Mouse (Mus musculus) intestine, embryonic 14.5 days (tissue): ENCODE measurements around the gene 1700013G24Rik. TPM values are rescaled to one million over a fixed set of nuclear protein-coding genes. Genes with fewer than 3 reads are reported as not detected.

Experiments
- ATAC-seq: fragments of 200-750 bp; cut with Nextera tagmentation; replicated peaks from 2 replicates; pipeline ENCODE4 v1.8.0; 2017; ENCODE audit warnings: low read depth, moderate number of reproducible peaks, moderate TSS enrichment, moderate library complexity; ENCODE audit not compliant: low FRiP score, low TSS enrichment
- DNase-seq: peaks from one replicate; pipeline ENCODE4 v3.0.0-alpha.2; 2018; ENCODE audit warnings: low spot score
- H3K27ac ChIP-seq: fragments of 300-500 bp; sonication (generic); 2 replicates; pipeline ENCODE4 v1.5.1; 2014; ENCODE audit warnings: low read depth, mild to moderate bottlenecking, control low read depth
- H3K27me3 ChIP-seq: fragments of 300-500 bp; sonication (generic); replicated peaks from 2 replicates; pipeline ENCODE4 v1.6.1; 2014; ENCODE audit warnings: low read length, control low read depth; ENCODE audit not compliant: control insufficient read depth, insufficient read depth
- H3K36me3 ChIP-seq: fragments of 300-500 bp; sonication (generic); 2 replicates; pipeline ENCODE4 v1.6.1; 2014; ENCODE audit warnings: low read length, control low read depth; ENCODE audit not compliant: control insufficient read depth, insufficient read depth
- H3K4me1 ChIP-seq: fragments of 300-500 bp; sonication (generic); replicated peaks from 2 replicates; pipeline ENCODE4 v1.6.1; 2014; ENCODE audit warnings: low read length, control low read depth, mixed read lengths; ENCODE audit not compliant: control insufficient read depth, insufficient read depth
- H3K4me2 ChIP-seq: fragments of 300-500 bp; sonication (generic); 2 replicates; pipeline ENCODE4 v1.6.1; 2014; ENCODE audit warnings: low read length
- H3K4me3 ChIP-seq: fragments of 300-500 bp; sonication (generic); 2 replicates; pipeline ENCODE4 v1.5.1; 2014; ENCODE audit warnings: low read depth, low read length, control low read depth, mixed read lengths
- H3K9ac ChIP-seq: fragments of 300-500 bp; sonication (generic); 2 replicates; pipeline ENCODE4 v1.6.1; 2014; ENCODE audit warnings: mild to moderate bottlenecking, low read length
- H3K9me3 ChIP-seq: fragments of 300-500 bp; sonication (generic); 2 replicates; pipeline ENCODE4 v1.6.1; 2016; ENCODE audit warnings: low read length, control low read depth; ENCODE audit not compliant: control insufficient read depth
- WGBS: fragments of 180-500 bp; shearing (Covaris S2); extraction: QIAGEN DNeasy Blood & Tissue Kit; methylation state at CpG from one replicate; pipeline ENCODE4 v1.1.7; 2014; 5-methylcytosine and 5-hydroxymethylcytosine counted together
- polyA plus RNA-seq: library from polyadenylated mRNA; unstranded; fragments of >200 nt; fragmentation: Nextera tagmentation; extraction: Ambion mirVana; gene quantifications from 2 replicates; pipeline ENCODE4 v1.2.1, GENCODE M21; 2014

Gene 1700013G24Rik
- polyA plus RNA-seq, 1 experiment from 2014 or later = not detected

DNA sequence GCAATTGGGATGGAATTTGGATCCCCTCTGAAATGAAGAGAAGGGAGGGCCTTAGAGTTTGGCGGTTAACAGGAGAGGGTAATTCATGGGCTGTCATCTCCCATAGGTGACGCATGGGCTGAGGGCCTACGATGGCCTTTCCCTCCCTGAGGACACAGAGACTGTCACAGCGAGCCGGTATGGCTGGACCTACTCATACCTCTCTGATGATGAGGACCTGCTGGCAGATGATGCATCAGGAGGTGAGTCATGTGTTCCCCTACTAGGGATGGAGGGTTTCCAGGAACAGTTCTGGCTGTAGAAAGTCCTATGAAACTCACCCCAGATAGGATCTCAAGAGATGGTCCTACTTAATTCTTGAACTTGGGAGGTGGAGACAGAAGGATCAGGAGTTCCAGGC is 47.9 kb downstream of the 1700013G24Rik start:
- WGBS = 92% methylated on average over 5 of the region's 5 CpGs

GRCm38 (mm10) chr4:137502183-137502582 is 49.1 kb downstream of the 1700013G24Rik start:
- DNase-seq (no peak), ATAC-seq (no peak)
- H3K4me3 ChIP-seq = no peak overlapping the region
- no peak overlapping the region for H3K27ac ChIP-seq
- 91% methylated on average over 10 of the region's 10 CpGs for WGBS
- H3K27me3 ChIP-seq = no peaks in the 10 kb centered on the region
- no peaks in the 10 kb centered on the region for H3K9me3 ChIP-seq
- H3K4me1 ChIP-seq = peaks cover 32% of the 10 kb centered on the region
- H3K9ac ChIP-seq = no peak overlapping the region
- H3K36me3 ChIP-seq = peaks cover 29% of the 10 kb centered on the region
- no peak overlapping the region for H3K4me2 ChIP-seq

More for the DNA sequence above, 47.9 kb downstream of the 1700013G24Rik start:
- H3K4me2 ChIP-seq = no peak overlapping the region
- DNase-seq = no peak
- H3K27me3 ChIP-seq = no peaks in the 10 kb centered on the region
- no peak overlapping the region for H3K27ac ChIP-seq
- no peak overlapping the region for H3K9ac ChIP-seq
- H3K36me3 ChIP-seq = peaks cover 29% of the 10 kb centered on the region
- no peak overlapping the region for H3K4me3 ChIP-seq
- no peaks in the 10 kb centered on the region for H3K9me3 ChIP-seq
- peaks cover 38% of the 10 kb centered on the region for H3K4me1 ChIP-seq
- no peak for ATAC-seq

DNA sequence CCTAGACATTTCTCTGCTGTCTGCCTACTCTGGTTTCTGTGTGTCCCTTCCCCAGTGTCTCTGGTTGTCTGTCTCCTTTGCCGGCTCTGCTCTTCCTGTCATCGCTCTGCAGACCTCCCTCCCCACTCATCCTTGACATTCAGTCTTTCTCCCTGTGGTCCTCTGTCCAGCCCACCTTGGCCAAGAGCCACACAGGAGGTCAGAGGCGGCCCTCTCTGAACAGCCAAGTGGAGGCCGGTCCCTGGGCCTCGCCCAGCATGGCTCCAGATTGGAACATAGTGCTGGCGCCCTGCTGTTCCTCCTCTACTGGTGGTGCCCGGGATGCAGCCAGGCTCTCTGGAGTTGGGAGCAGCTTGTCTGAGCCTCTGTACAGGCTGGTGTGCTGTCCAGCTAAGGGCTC is 49.7 kb downstream of the 1700013G24Rik start:
- H3K27me3 ChIP-seq = no peaks in the 10 kb centered on the region
- no peak overlapping the region for H3K4me2 ChIP-seq
- no peak overlapping the region for H3K4me3 ChIP-seq
- 86% methylated on average over 7 of the region's 7 CpGs for WGBS
- H3K9ac ChIP-seq = no peak overlapping the region
- H3K27ac ChIP-seq = no peak overlapping the region
- peaks cover 35% of the 10 kb centered on the region for H3K36me3 ChIP-seq
- DNase-seq = no peak
- no peak for ATAC-seq
- no peaks in the 10 kb centered on the region for H3K9me3 ChIP-seq
- peaks cover 25% of the 10 kb centered on the region for H3K4me1 ChIP-seq

DNA sequence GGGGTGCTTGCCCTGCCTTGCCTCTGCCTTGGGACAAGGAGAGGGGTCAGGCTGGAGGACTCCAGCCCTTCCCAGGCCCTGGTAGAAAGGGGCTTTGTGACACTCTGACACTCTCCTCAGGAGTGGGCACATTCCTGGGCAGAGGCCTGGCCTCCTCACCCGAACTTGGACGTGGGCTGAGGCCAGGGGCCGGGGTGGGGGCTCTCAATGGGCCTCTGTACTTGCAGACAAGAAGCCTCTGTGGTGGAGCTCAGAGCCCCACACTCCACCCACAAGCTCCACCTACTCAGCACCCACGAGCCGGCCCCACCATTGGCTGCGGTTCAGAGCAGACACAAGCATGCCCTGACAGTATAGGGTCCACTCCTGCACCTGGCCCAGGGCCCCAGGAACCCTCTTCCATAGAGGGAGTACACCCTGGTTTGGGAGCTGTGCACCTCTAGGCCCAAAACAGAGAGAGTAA is 50.5 kb downstream of the 1700013G24Rik start:
- Histone ChIP-seq H3K9ac (no peak overlapping the region), H3K9me3 (no peaks in the 10 kb centered on the region), H3K27ac (no peak overlapping the region), H3K4me3 (no peak overlapping the region), H3K36me3 (peaks cover 40% of the 10 kb centered on the region), H3K4me1 (peaks cover 18% of the 10 kb centered on the region), H3K27me3 (no peaks in the 10 kb centered on the region), H3K4me2 (no peak overlapping the region)
- WGBS = 79% methylated on average over 6 of the region's 6 CpGs
- ATAC-seq (no peak), DNase-seq (no peak)

Other genes with a start within 250 kb of the 1700013G24Rik start
- gene Wnt4, start 175.8 kb upstream of the 1700013G24Rik start, polyA plus RNA-seq = 1.8 and 2.2 TPM in 2 replicates
- 632 and 704 TPM in 2 replicates for gene Cdc42, start 95.6 kb upstream of the 1700013G24Rik start, polyA plus RNA-seq
- gene Cela3a, start 43.5 kb upstream of the 1700013G24Rik start, polyA plus RNA-seq = not detected in 2 replicates
- 3.8 TPM in 1 of 2 replicates, not detected in the other for gene Cela3b, start 22.7 kb upstream of the 1700013G24Rik start, polyA plus RNA-seq
- 44.4 and 49.8 TPM in 2 replicates for gene Hspg2, start 15.5 kb downstream of the 1700013G24Rik start, polyA plus RNA-seq
- not detected in 2 replicates for gene Ldlrad2, start 121.3 kb downstream of the 1700013G24Rik start, polyA plus RNA-seq
- 72.4 and 78.3 TPM in 2 replicates for gene Usp48, start 140.5 kb downstream of the 1700013G24Rik start, polyA plus RNA-seq
- 11.2 and 15.6 TPM in 2 replicates for gene Rap1gap, start 211.4 kb downstream of the 1700013G24Rik start, polyA plus RNA-seq